Comparison of ENCODE assay signal across 9 mouse cellular contexts in the genomic region with DNA sequence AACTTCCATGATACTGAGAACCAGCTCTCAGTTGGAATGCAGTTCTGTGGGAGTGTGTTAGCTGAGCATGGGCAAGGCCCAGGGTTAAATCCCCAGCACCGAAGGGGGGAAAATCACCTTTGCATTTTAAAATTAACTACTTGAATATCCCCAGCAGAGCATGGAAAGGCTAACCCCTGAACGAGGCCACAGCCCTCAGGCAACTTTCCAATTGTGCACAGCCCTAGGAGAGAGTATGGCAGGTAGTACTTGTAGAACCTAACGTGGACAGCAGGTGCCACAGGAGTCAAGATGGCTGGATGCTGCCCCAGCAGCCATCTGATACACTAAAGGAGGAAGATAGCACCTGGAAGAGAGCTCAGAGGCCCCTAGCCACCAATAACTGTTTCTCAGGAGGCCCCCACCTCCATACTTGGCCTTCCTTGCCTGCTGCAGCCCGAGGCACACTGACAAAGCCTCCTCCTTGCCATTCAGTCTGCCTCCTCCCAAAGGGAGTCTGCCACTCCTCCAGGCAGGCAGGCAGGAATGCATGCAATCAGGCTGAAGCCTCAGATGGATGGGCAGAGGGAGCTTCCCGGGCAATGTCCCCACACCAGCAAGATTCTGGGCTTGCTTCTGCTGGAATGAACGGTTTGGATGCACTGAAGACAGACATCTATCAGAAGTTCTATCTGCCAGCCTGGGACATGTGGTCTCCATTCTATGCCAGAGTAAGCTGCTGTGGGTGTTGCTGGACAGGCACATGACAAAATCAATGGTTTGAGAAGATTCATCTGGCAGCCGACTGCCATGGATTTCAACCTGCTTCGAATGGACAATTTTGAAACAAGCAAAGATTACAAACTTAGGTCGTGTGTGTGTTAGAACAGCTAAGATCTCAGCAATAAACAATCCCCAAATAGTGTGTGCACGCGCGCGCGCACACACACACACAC. TPM values are rescaled to one million over a fixed set of nuclear protein-coding genes. Genes with fewer than 3 reads are reported as not detected.
DNase-seq lines count a peak whose midpoint lies in the region; ATAC-seq and TF ChIP-seq lines count a peak whose summit lies in the region.
"Had no signal": no experiment of that assay in that cellular context is flagged by ENCODE, and none has a peak within 500 bp of the region (broad histone marks: within the 10 kb centered on the region; RNA-seq: fewer than 3 reads in every experiment).

No protein-coding gene starts in this region.

- TF ChIP-seq CTCF in spleen, adult 2 months (IDR thresholded peaks at IDR 0.05; ENCODE audit: extremely low read depth, insufficient read depth, insufficient read length, insufficient replicate concordance): no peak

- H3K36me3 ChIP-seq in heart, embryonic 13.5 days: no peaks in the 10 kb centered on the region
- H3K36me3 ChIP-seq in spleen, adult 2 months (ENCODE audit: control insufficient read depth, insufficient read depth, low read length): no peaks in the 10 kb centered on the region
- H3K36me3 ChIP-seq: hindbrain, embryonic 15.5 days had no signal

- peaks cover 86% of the 10 kb centered on the region for H3K4me1 ChIP-seq in heart, embryonic 13.5 days
- H3K4me1 ChIP-seq in spleen, adult 2 months (ENCODE audit: control insufficient read depth, insufficient read depth, insufficient read length): peaks cover 18% of the 10 kb centered on the region; the same call in 1 of the 2 replicates

- peak overlapping the region; percentile 40; the same call in 1 of the 2 replicates for H3K4me2 ChIP-seq in heart, embryonic 13.5 days
- H3K4me2 ChIP-seq: hindbrain, embryonic 15.5 days had no signal

- H3K9me3 ChIP-seq in heart, embryonic 13.5 days: no peaks in the 10 kb centered on the region
- H3K9me3 ChIP-seq: hindbrain, embryonic 15.5 days had no signal

- WGBS in heart, embryonic 13.5 days: 79% methylated on average over 14 of the region's 14 CpGs
- 84% methylated on average over 14 of the region's 14 CpGs for WGBS in spleen, adult 2 months

- intact Hi-C loops in heart, postnatal 10 days (cut with DNase I): no loop called here

- H3K9ac ChIP-seq in heart, embryonic 13.5 days: peak overlapping the region; percentile 19; the same call in 1 of the 2 replicates
- H3K9ac ChIP-seq: hindbrain, embryonic 15.5 days had no signal

- no peak for TF ChIP-seq POLR2A in spleen, adult 2 months (IDR thresholded peaks at IDR 0.05; ENCODE audit: low read depth, low read length)

- H3K4me3 ChIP-seq in heart, embryonic 13.5 days: no peak overlapping the region
- H3K4me3 ChIP-seq in spleen, adult 2 months (ENCODE audit: extremely low read depth, insufficient read depth, insufficient read length): no peak overlapping the region
- H3K4me3 ChIP-seq: erythroblast, embryonic 14.5 days; hindbrain, embryonic 15.5 days had no signal

- peak overlapping the region; percentile 88 for H3K27ac ChIP-seq in heart, embryonic 13.5 days (replicated peaks)
- H3K27ac ChIP-seq in spleen, adult 2 months (ENCODE audit: insufficient read depth, low read length): peak overlapping the region; percentile 0; the same call in 1 of the 2 replicates
- H3K27ac ChIP-seq: hindbrain, embryonic 15.5 days had no signal

- ATAC-seq in heart, embryonic 13.5 days (ENCODE audit: extremely low read depth, insufficient number of reproducible peaks, low FRiP score, low TSS enrichment): no peak

- no peak for DNase-seq in heart, postnatal 10 days
- peak; percentile 36 for DNase-seq in kidney, postnatal 10 days
- no peak for DNase-seq in kidney, adult 9 months
- no peak for DNase-seq in spleen, adult 2 months (ENCODE audit: low read depth in 1 of 2, low spot score in 2 of 2)
- no peak for DNase-seq in spleen, adult 12 weeks (ENCODE audit: low spot score)
- no peak for DNase-seq in urinary bladder, postnatal 10 days (ENCODE audit: low spot score)

- H3K27me3 ChIP-seq in heart, embryonic 13.5 days (replicated peaks): no peaks in the 10 kb centered on the region
- H3K27me3 ChIP-seq in spleen, adult 2 months (ENCODE audit: control insufficient read depth, insufficient read depth, low read length): no peaks in the 10 kb centered on the region
- H3K27me3 ChIP-seq: hindbrain, embryonic 15.5 days had no signal

RNA-seq across cellular contexts. Expression of a gene that starts 10.7 kb away (rescaled TPM):
- 68.9 and 70.8 TPM in 2 replicates for polyA plus RNA-seq in heart, embryonic 13.5 days (2015; fragmentation: Nextera tagmentation; extraction: Ambion mirVana)
- 100 to 1,000 TPM; 113 to 119 TPM for total RNA-seq in heart, postnatal 10 days (2021)
- 24.7 and 28.4 TPM in 2 replicates for polyA plus RNA-seq in spleen, adult 2 months (2012; rRNA removed)
